Mouse (Mus musculus): ENCODE measurements around the gene Ankra2. TPM values are rescaled to one million over a fixed set of nuclear protein-coding genes. Genes with fewer than 3 reads are reported as not detected.

Gene Ankra2
- polyA plus RNA-seq, 1 experiment from 2014 or later: 16.1 TPM

DNA sequence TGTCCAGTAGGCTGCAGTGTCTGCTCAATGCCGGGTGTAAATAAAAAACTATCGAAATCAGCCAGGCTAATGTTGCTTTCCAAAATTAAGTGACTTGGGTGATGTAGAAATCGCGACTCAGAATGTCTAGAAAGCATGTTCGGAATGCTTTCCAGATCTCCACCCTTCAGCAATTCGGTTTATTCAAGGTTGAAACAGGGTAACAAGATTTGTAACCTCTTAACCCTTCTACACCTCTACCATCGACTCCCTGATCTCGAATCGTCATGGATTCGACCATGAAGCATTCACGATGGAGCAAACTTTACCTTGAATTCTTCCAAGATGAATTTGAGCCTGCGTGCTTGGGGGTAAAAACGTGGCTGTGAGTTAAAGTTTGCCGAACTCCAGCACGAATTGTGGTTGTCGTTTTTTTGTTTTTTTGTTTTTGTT lies 54.4 kb downstream of the Ankra2 start:
- 2% methylated on average over 16 of the region's 16 CpGs for WGBS

DNA sequence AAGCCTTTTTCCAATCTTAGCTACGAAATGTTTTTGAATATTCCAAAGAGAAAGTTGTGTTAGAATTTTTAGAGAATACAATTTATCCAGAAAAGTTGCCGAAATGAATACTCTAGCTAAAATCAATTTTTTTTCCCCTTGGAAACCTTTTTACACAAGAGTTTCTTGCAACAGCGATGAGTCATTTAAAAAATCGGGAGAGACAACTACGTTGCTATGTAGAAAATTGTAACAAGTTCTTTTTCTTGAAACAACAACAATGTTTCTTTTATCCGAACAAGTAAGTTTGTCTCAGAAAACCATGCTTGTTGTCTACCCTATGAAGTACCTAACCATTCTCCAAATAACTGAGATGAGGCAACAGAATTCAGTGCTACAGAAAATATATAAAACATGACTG lies 55.0 kb downstream of the Ankra2 start:
- Histone ChIP-seq H3K4me1 (ENCODE audit: control insufficient read depth, insufficient read depth, low read length) (peaks cover 17% of the 10 kb centered on the region), H3K9me3 (replicated peaks; ENCODE audit: control insufficient read depth, low read length) (no peaks in the 10 kb centered on the region), H3K9ac (ENCODE audit: low read length) (no peak overlapping the region; the same call in 1 of the 2 replicates), H3K4me3 (ENCODE audit: low read length) (no peak overlapping the region), H3K27me3 (ENCODE audit: control insufficient read depth, insufficient read depth, low read length) (no peaks in the 10 kb centered on the region), H3K36me3 (ENCODE audit: control insufficient read depth, insufficient read depth) (peaks cover 6% of the 10 kb centered on the region), H3K27ac (ENCODE audit: low read length) (no peak overlapping the region), H3K4me2 (ENCODE audit: low read depth, low read length) (no peak overlapping the region)
- ATAC-seq (replicated peaks; ENCODE audit: extremely low read depth, insufficient read depth, low FRiP score): no peak
- WGBS: 87% methylated on average over 6 of the region's 6 CpGs

More for the DNA sequence above, 54.4 kb downstream of the Ankra2 start:
- Histone ChIP-seq H3K36me3 (ENCODE audit: control insufficient read depth, insufficient read depth) (peaks cover 11% of the 10 kb centered on the region), H3K9me3 (replicated peaks; ENCODE audit: control insufficient read depth, low read length) (no peaks in the 10 kb centered on the region), H3K4me1 (ENCODE audit: control insufficient read depth, insufficient read depth, low read length) (peaks cover 17% of the 10 kb centered on the region), H3K4me3 (ENCODE audit: low read length) (peak overlapping the region; percentile 84), H3K27me3 (ENCODE audit: control insufficient read depth, insufficient read depth, low read length) (no peaks in the 10 kb centered on the region), H3K27ac (ENCODE audit: low read length) (peak overlapping the region; percentile 90), H3K4me2 (ENCODE audit: low read depth, low read length) (peak overlapping the region; percentile 94), H3K9ac (ENCODE audit: low read length) (peak overlapping the region; percentile 99)
- ATAC-seq (replicated peaks; ENCODE audit: extremely low read depth, insufficient read depth, low FRiP score): no peak

Other genes with a start within 250 kb of the Ankra2 start
- gene Arhgef28, start 56.6 kb upstream of the Ankra2 start, polyA plus RNA-seq (2015; fragmentation: Nextera tagmentation; extraction: Ambion mirVana): 10.3 and 13.6 TPM in 2 replicates
- gene Utp15, start within 50 bp of the Ankra2 start, polyA plus RNA-seq (2015; fragmentation: Nextera tagmentation; extraction: Ambion mirVana): 15.7 and 17.2 TPM in 2 replicates
- gene Gm21976, start 16.8 kb downstream of the Ankra2 start, polyA plus RNA-seq (2015; fragmentation: Nextera tagmentation; extraction: Ambion mirVana): not detected in 2 replicates
- gene Btf3, start 53.9 kb downstream of the Ankra2 start, polyA plus RNA-seq (2015; fragmentation: Nextera tagmentation; extraction: Ambion mirVana): 361 and 369 TPM in 2 replicates
- gene Foxd1, start 91.2 kb downstream of the Ankra2 start, polyA plus RNA-seq (2015; fragmentation: Nextera tagmentation; extraction: Ambion mirVana): not detected in 2 replicates
- 0.76 and 1.9 TPM in 2 replicates for gene Gm10320, start 228.9 kb downstream of the Ankra2 start, polyA plus RNA-seq (2015; fragmentation: Nextera tagmentation; extraction: Ambion mirVana)

Data from heart, embryonic 16.5 days (tissue).